Mouse (Mus musculus): Measurements from ENCODE around the gene Mfsd12.

Gene Mfsd12

DNA sequence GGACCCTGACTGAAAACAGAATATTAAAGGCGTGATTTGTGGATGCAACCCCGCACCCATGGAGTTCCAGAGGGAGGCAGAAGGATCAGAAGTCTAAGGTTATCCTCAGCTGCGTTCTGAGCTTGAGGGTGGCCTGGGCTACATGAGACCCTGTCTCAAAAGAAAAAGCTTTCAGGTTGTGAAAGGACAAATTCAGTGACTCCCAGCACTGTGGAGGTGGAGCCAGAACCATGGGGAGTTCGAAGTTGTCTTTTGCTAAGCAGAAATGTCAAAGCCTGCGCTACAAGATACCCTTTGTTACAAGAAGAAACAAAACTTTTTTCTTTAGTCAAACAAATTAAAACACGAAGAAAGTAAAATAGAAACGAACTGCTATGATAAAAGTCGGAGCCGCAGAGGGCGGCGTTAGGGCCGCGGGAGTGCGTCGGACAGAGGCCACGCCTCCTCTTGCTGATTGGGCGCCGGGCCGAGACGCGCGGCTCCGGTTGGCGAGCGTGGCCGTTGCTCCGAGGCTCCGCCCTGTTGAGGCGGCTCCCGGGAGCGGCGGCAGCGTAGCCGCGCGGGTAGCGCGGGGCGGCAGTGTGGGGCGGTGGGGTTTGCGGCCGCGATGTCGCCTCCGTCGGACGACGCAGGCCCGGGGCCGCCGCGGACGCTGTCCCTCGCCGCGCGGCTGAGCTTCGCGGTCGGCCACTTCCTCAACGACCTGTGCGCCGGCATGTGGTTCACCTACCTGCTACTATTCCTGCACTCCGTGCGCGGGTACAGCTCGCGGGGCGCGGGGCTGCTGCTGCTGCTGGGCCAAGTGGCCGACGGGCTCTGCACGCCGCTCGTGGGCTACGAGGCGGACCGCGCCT lies at the start of gene Mfsd12:
TSS of gene Mfsd12 (plus strand) at position 501 of the 854 bp plus-strand sequence.
- no peak for TF ChIP-seq GATA4 (IDR thresholded peaks at IDR 0.05; ENCODE audit: insufficient replicate concordance, low read length)

DNA sequence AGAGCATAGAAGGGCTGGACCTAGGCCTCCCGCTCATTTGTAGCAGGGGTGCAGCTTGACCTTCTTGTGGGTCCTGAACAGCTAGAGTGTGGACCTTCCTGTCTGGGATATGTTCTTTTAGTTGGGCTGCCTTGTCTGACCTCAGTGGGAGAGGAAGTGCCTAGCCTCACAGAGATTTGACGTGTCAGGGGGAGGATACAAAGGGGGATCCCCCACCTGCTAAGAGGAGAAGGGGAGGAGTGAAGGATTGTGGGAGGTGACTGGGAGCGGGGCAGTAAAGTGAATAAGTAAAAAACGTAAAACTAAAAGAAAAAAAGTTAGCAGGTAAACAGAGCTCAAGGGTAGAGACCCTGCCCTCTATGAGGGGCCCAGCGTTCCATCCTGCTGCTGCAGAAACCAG lies 47.7 kb upstream of the Mfsd12 start:
- no peak for TF ChIP-seq GATA4 (IDR thresholded peaks at IDR 0.05; ENCODE audit: insufficient replicate concordance, low read length)

DNA sequence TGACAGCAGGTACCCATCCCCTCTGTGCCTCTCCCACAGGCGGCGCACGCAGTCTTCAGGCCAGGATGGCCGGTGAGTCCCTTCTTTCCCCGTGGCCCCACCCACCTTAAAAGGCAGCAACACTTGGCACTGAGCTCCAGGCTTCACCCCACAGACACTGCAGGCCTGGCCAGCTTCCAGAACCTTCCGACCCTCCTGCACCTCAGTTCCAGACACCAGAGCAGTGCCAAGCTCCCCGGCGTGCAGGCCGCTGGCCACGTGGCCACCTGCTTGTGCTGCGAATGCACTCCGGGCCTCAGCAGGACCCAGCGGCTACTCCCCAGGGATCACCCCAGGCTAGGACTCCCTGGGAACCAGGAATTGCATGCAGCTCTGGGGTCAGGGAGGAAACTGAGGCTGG lies 43.7 kb upstream of the Mfsd12 start:
- no peak for TF ChIP-seq GATA4 (IDR thresholded peaks at IDR 0.05; ENCODE audit: insufficient replicate concordance, low read length)

DNA sequence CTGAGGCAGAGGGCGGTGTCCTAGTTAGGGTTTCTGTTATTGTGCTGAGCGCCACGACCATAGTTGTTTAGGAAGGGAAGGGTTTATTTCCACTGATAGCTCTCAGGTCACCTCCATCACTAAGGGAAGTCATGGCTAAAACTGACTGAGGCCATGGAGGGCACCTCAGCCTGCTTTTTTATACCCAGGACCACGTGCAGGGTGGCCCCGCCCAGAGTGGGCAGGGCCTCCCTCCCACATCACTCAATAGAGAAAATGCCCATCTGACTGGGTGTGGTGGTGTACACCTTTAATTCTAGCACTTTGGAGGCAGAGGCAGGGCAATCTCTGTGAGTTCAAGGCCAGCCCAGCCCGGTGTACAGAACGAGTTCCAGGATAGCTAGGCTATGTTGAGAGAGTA lies 43.1 kb upstream of the Mfsd12 start:
- no peak for TF ChIP-seq GATA4 (IDR thresholded peaks at IDR 0.05; ENCODE audit: insufficient replicate concordance, low read length)

DNA sequence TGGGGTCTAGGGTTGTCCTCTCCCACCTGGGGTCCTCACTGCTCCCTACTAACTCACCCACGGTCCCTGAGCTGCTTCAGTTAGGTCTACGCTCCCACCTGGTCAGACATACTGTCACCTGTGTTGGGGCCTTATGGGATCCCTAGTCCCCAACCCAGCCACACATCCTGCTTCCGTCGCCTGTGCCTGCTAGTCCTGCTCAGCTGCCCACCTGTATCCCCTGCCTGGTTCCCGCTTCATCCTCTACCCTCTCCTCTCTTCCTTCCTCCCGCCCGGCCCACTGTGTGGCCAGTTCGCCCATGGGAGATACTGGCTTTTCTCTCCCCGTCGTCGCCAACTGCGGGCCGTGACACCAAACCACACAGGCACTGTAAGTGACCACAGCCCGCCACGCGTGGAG lies 41.7 kb upstream of the Mfsd12 start:
- no peak for TF ChIP-seq GATA4 (IDR thresholded peaks at IDR 0.05; ENCODE audit: insufficient replicate concordance, low read length)

DNA sequence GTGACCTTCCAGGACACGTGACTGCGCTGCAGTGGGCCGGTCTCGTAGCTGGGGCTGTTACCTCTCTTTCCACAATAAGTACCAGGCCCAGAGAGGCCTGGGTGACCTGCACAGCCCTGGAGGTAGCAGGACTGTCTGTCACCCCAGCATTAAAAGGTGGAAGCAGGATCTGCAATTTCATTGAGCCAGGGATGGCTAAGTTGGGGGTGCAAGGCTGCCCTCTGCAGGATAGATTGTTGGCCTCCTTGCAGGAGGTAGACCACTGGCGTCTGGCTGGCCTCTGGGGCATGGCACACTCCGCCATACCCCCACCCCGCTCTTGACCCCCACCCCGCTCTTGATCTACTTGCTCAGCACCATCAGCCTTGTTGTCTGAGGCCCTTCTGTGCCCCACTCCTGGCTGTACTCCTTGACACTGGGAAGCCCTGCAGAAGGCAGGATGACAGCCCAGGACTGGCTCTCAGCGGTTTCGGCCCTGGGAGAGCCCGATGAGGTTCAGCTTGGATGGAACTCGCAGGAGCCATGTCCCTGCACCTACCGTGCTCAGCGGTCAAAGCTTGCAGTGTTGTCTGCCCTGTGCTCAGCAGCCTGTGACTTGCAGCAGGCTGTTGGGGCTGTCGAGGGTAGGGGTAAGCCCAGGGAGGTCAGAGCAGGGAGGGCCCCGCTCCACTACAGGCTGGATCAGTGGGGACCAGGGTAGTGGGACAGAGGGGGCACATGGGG lies 40.8 kb upstream of the Mfsd12 start:
- no peak for TF ChIP-seq GATA4 (IDR thresholded peaks at IDR 0.05; ENCODE audit: insufficient replicate concordance, low read length)

DNA sequence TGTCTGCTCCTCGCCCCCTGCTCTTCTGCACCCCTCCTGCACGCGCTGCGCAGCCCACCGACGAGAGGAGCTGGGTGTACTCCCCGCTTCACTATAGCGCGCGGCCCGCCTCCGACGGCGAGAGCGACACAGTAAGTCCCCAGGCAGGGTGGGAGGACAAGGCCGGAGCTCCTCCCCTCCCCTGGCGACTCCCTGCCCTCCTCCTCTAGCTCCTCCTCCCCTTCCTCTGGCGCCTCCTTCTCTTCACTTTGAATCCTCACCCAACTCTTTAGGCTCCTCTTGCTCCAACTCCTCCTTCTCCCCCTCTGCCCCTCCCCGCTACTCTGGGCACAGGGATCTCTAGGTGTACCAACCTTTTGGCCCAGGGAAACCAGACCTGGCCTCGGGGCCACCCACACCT lies 40.0 kb upstream of the Mfsd12 start:
- no peak for TF ChIP-seq GATA4 (IDR thresholded peaks at IDR 0.05; ENCODE audit: insufficient replicate concordance, low read length)

DNA sequence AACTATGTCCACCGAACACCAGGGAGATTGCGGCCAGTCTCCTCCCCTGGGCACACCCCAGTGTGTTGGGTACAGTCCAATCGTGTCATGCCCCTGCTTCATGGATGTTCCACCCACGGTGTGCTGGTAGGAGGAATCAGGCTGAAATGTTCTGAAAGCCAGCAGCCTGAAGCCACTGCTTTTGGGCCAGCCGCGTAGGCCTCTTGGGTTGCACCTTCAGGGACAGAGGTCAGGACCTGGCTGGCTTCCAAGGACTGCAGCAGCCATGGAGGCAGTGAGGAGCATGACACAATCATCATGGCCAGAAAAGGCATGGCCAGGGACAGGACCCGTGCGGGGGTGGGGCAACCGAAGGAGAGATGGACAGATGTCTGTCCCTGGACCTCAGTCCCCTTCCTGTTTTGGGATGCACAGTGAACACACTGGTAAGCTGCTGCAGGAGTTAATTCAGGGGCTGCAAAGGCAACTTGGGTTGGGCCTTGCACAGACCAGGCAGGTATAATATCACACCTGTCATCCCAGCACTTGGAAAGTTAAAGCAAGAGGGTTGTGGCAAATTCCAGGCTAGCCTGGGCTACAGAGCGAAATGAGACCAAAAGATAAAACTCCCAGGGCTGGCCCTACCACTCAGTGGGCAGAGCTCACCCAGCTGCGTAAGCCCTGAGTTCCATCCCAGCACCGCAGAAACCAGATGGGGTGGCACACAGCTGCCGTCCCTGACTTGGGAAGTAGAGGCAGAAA lies 38.5 kb upstream of the Mfsd12 start:
- TF ChIP-seq GATA4 (IDR thresholded peaks at IDR 0.05; ENCODE audit: insufficient replicate concordance, low read length): no peak

DNA sequence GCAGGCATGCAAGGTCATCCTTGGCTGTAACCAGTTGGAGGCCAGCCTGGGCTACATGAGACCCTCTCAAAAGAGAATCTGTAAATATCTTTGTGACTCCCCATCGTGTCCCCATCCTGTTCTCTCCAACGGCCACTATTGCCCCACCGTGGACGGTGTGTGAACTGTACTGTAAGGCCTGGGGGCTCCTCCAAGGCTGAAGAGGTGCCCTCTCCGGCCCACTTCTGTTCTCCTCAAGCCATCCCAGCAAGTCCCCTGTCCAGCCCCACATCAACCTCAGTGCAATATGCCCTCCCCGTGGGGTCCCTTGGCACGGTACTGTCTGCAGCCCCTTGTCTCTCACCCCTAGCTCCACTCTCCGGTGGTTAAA lies 38.0 kb upstream of the Mfsd12 start:
- no peak for TF ChIP-seq GATA4 (IDR thresholded peaks at IDR 0.05; ENCODE audit: insufficient replicate concordance, low read length)

DNA sequence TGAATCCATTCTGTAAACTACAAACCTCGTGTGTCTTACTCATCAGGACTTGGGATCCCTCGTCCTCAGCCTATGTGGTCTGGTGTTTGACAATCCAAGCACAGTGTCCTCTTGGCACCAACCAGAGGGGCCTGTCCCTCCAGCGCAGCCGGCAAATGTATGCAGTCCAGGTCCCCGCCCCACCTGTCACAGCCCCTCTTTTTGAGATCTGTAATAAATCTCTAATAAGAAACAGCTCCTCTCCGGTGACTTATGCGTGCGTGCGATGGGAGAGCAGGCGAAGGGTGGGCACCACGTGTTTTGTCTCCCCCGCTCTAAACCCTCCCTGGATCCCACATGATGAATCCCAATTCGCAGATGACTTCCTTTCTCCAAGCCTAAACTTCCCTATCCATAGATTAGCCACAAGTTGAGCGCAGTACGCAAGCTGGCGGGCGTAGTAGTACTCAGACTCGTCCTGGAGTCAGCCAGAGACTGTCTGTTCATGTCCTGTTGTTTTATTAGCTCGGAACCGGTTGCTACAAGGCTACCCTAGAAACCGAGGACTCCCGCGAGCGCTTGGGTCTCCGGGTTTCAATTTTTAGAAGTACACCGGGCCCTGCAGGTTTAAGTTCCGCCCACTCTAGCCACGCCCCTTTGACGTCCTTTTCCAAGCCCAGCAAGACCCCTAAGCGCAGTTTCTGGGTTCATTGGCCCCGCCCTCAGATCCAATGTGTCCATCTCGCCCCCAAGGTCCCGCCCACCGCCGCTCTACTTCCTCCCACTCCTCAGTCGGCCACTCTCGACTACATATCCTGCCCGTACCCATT lies 37.3 kb upstream of the Mfsd12 start:
- TF ChIP-seq GATA4 (IDR thresholded peaks at IDR 0.05; ENCODE audit: insufficient replicate concordance, low read length): no peak

DNA sequence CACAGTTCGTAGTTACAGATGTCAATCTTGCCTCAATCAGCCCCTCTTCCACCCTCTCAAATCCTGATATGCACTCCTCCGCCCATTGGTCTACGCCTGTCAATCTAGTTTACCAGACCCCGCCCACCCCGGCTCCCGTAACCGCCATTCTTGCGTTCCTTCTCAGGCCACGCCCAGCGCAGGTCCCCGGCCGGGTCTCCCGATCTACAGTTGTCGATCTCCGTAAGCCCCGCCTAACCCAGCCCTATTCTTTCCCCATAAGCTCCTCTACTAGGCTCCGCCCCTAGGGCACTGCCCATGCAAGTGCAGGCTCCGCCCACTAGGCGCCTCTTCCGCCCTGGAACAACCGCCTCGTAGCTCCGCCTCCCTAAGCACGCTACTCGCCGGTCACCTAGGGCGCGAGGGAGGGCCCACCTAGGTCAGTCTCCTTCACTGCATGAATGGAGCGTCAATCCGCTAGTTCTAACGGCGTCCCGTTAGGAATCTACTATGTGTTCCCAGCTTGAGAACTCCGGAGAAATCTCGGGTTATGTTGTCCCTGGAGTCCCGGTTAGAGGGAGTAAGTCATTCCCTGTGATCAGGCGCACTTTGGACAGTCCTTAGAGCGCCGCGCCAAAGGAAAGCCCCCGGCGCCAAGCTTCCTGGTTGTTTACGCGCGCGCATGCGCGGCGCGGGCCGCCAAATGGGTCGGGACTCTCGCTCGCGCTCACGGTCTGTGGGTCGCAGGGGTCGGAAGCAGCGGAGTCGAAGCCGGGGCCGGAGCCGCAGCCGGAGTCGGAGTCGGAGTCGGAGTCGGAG lies 36.5 kb upstream of the Mfsd12 start, which contains the start of gene Cactin:
TSS of gene Cactin (plus strand) at position 554 of the 798 bp plus-strand sequence.
- peak; percentile 81; the same call in 1 of the 2 replicates for TF ChIP-seq GATA4 (IDR thresholded peaks at IDR 0.05; ENCODE audit: insufficient replicate concordance, low read length)

DNA sequence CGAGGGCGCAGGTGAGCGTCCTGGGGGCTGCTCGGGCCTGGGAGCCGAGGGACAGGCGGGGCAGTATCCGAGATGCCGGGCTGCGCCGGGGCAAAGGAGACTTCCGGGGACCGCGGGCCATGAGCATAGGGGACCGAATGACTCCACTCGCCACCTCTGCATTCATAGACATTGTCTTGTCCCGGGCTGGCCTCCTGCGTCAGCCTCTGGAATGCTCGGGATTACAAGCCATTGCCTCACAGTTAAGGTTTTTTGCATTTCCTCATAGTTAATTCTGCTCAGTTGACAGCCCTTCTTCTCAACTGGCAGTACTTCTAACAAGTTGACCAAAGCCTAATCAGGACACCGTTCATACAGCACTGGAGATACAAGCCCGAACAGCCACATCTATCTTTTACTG lies 35.9 kb upstream of the Mfsd12 start:
- no peak for TF ChIP-seq GATA4 (IDR thresholded peaks at IDR 0.05; ENCODE audit: insufficient replicate concordance, low read length)

DNA sequence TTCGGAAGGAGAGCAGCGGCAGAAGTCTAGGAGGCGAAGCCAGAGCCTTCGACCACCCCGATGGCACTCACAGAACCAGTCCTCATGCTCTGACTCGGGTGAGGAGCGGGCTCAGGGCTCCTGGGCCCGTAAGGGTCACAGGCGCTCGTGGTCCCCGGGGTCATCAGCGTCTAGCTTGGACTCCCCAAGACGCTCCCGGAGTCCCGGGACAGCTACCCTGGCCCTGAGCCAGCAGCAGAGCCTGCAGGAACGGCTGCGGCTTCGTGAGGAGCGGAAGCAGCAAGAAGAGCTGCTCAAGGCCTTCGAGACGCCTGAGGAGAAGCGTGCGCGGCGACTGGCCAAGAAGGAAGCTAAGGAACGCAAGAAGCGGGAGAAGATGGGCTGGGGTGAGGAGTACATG lies 34.8 kb upstream of the Mfsd12 start:
- no peak for TF ChIP-seq GATA4 (IDR thresholded peaks at IDR 0.05; ENCODE audit: insufficient replicate concordance, low read length)

DNA sequence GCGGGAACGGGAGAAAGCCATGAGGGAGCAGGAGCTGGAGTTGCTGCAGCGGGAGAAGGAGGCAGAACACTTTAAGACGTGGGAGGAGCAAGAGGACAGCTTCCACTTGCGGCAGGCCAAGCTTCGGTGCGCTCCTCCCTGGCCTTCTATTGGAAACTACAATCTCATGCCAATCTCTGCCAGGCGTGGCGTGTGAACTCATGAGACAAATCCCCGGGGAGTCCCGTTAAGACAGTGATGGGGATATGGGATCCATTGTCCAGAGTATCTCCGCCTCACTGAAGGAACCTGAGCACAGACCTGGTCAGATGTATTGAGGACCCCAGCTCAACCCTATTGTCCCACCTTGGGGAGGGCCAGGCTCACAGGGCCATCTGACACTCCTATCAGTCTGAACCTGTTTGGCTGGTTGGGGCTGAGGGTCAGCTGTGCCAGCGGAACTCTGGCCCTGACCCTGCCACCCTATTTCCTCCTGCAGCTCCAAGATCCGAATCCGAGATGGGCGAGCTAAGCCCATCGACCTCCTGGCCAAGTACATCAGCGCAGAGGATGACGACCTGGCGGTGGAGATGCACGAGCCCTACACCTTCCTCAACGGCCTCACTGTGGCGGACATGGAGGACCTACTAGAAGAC lies 34.0 kb upstream of the Mfsd12 start:
- TF ChIP-seq GATA4 (IDR thresholded peaks at IDR 0.05; ENCODE audit: insufficient replicate concordance, low read length): no peak
